Mouse (Mus musculus): ENCODE results near the gene Tgfbr2.

DNA sequence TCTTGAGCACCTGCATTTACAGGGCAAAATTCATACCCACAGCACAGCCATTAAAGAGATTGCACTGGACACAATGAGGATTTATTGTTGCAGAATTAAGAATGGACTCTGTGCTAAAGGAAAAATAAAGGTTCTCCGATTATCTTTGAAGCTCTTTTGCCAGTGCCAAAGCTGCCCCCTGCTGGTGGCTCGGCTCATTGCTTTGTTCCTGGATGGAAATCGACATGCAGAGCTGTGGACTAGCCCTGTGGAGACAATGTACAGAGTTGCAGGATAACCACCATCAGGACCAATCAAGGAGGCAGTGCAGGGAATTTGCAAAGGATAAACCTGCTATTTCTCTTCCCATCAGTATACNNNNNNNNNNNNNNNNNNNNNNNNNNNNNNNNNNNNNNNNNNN lies 133.4 kb downstream of the Tgfbr2 start:
- TF ChIP-seq CTCF (IDR thresholded peaks at IDR 0.05; ENCODE audit: extremely low read depth, insufficient read length, insufficient replicate concordance, low read depth, low read length) (peak; percentile 86; the same call in 1 of the 2 replicates), POLR2A (IDR thresholded peaks at IDR 0.05; ENCODE audit: low read depth, low read length) (no peak)

Data from small intestine, adult 2 months (tissue).